Mouse (Mus musculus) Patski (cell line): Measurements from ENCODE around the gene Krtap3-1. TPM values are rescaled to one million over a fixed set of nuclear protein-coding genes. Genes with fewer than 3 reads are reported as not detected.

Source experiments
- ATAC-seq: fragments of 100-300 bp; one replicate; pipeline ENCODE4 v1.8.0; 2021
- CTCF ChIA-PET: fragments of 350-600 bp; sonication (Branson Sonifier 250); formaldehyde crosslinking; loops from one replicate; lab custom pipeline; 2022; ENCODE audit warnings: inconsistent platforms; lab: Charles Lee
- POLR2A ChIA-PET: fragments of 350-600 bp; sonication (Branson Sonifier 250); formaldehyde crosslinking; loops from one replicate; lab custom pipeline; 2022; ENCODE audit warnings: antibody characterized with exemption, inconsistent platforms; lab: Charles Lee
- DNase-seq: peaks from one replicate; pipeline ENCODE4 v3.0.0-alpha.2; 2011; ENCODE audit warnings: low read depth, low spot score
- H3K27me3 ChIP-seq: fragments of 371-371 bp; one replicate; pipeline ENCODE4 v1.5.1; 2021
- CTCF ChIP-seq: fragments of 100-300 bp; IDR thresholded peaks from one replicate; pipeline ENCODE4 v1.5.1; 2021
- in situ Hi-C: fragments of 300-500 bp; cut with MboI; formaldehyde crosslinking; loops from 3 replicates; pipeline ENCODE4 v1.11.1; 2018; ENCODE audit warnings: low pct_unique_long_range_greater_than_20kb, mixed read lengths
- polyA plus RNA-seq: library from polyadenylated mRNA; unstranded; gene quantifications from one replicate; pipeline ENCODE4 v1.2.3, GENCODE M21; 2021

Gene Krtap3-1
- polyA plus RNA-seq, 1 experiment from 2014 or later = not detected

- ChIA-PET CTCF (no interaction called here), POLR2A (no interaction called here)
- no peaks in the 10 kb centered on the region for H3K27me3 ChIP-seq
- ATAC-seq (no peak), DNase-seq (no peak)
- no peak for TF ChIP-seq CTCF
- in situ Hi-C loops = loop anchor here (10.0 kb wide), 1 partner anchor 184 kb away; no protein-coding TSS in a partner anchor
Observed at GRCm38 (mm10) chr11:99580636-99581035, 14.2 kb upstream of the Krtap3-1 start, which contains the start of gene Krtap1-5. TSS of gene Krtap1-5 (minus strand) at chr11:99581016.

- no peaks in the 10 kb centered on the region for H3K27me3 ChIP-seq
- in situ Hi-C loops = loop anchor here (5.0 to 10.0 kb wide), 4 partner anchors 107 to 591 kb away; partner anchors contain the start of gene Krt10
- DNase-seq (no peak), ATAC-seq (peak; percentile 91)
- POLR2A ChIA-PET = interaction anchor here (0.6 kb wide), 1 partner anchor 106 kb away, joined by 3 read pairs; no protein-coding TSS in a partner anchor
- CTCF ChIA-PET = interaction anchor here (0.7 to 2.1 kb wide), 11 partner anchors 8 to 724 kb away, joined by 3 to 6 read pairs (median 3); no protein-coding TSS in a partner anchor
- peak; percentile 95 for TF ChIP-seq CTCF
Observed at GRCm38 (mm10) chr11:99574106-99574505, 7.7 kb upstream of the Krtap3-1 start.

- in situ Hi-C loops = loop anchor here (5.0 to 10.0 kb wide), 4 partner anchors 106 to 592 kb away; partner anchors contain the start of gene Krt10
- peak; percentile 66 for DNase-seq
- POLR2A ChIA-PET = no interaction called here
- CTCF ChIA-PET = interaction anchor here (1.2 to 2.1 kb wide), 5 partner anchors 9 to 109 kb away, joined by 3 to 6 read pairs (median 6); no protein-coding TSS in a partner anchor
- no peak for TF ChIP-seq CTCF
- peak; percentile 38 for ATAC-seq
- H3K27me3 ChIP-seq = no peaks in the 10 kb centered on the region
Observed at GRCm38 (mm10) chr11:99573164-99573563, 6.7 kb upstream of the Krtap3-1 start.

- no peaks in the 10 kb centered on the region for H3K27me3 ChIP-seq
- POLR2A ChIA-PET = interaction anchor here (1.4 kb wide), 1 partner anchor 10 kb away, joined by 3 read pairs; no protein-coding TSS in a partner anchor
- in situ Hi-C loops = no loop called here
- ATAC-seq = no peak
- no peak for TF ChIP-seq CTCF
- DNase-seq = no peak
- CTCF ChIA-PET = interaction anchor here (0.8 to 1.5 kb wide), 3 partner anchors 9 to 46 kb away, joined by 3 read pairs; no protein-coding TSS in a partner anchor
Observed at GRCm38 (mm10) chr11:99562580-99562979, 3.9 kb downstream of the Krtap3-1 start.

- no peak for TF ChIP-seq CTCF
- no peak for DNase-seq
- in situ Hi-C loops = no loop called here
Observed at GRCm38 (mm10) chr11:99559366-99559765, 7.1 kb downstream of the Krtap3-1 start, which contains the start of gene Gm11939. TSS of gene Gm11939 (minus strand) at chr11:99559466.

GRCm38 (mm10) chr11:99557976-99558745, 8.3 kb downstream of the Krtap3-1 start:
- ChIA-PET CTCF (interaction anchor here (0.9 kb wide), 1 partner anchor 9 kb away, joined by 3 read pairs; the partner anchor contains the start of gene Krtap3-1), POLR2A (no interaction called here)
- no peaks in the 10 kb centered on the region for H3K27me3 ChIP-seq
- peak; percentile 74 for ATAC-seq
- no peak for DNase-seq
- in situ Hi-C loops = no loop called here
- no peak for TF ChIP-seq CTCF

More at GRCm38 (mm10) chr11:99559366-99559765, 7.1 kb downstream of the Krtap3-1 start, which contains the start of gene Gm11939:
- no peak for ATAC-seq
- ChIA-PET POLR2A (no interaction called here), CTCF (interaction anchor here (1.8 kb wide), 1 partner anchor 14 kb away, joined by 4 read pairs; no protein-coding TSS in a partner anchor)
- no peaks in the 10 kb centered on the region for H3K27me3 ChIP-seq

GRCm38 (mm10) chr11:99556753-99557152, 9.7 kb downstream of the Krtap3-1 start, which contains the start of gene Krtap3-2:
TSS of gene Krtap3-2 (minus strand) at chr11:99556853.
- CTCF ChIA-PET = no interaction called here
- no peak for TF ChIP-seq CTCF
- no peaks in the 10 kb centered on the region for H3K27me3 ChIP-seq
- DNase-seq (no peak), ATAC-seq (no peak)
- in situ Hi-C loops = no loop called here
- POLR2A ChIA-PET = no interaction called here

GRCm38 (mm10) chr11:99556195-99556594, 10.2 kb downstream of the Krtap3-1 start:
- TF ChIP-seq CTCF = no peak
- DNase-seq = no peak
- ATAC-seq = no peak
- ChIA-PET CTCF (no interaction called here), POLR2A (no interaction called here)
- no peaks in the 10 kb centered on the region for H3K27me3 ChIP-seq
- in situ Hi-C loops = no loop called here

- in situ Hi-C loops = no loop called here
- ChIA-PET CTCF (no interaction called here), POLR2A (no interaction called here)
- DNase-seq (no peak), ATAC-seq (no peak)
- no peak for TF ChIP-seq CTCF
- H3K27me3 ChIP-seq = no peaks in the 10 kb centered on the region
Observed at GRCm38 (mm10) chr11:99550765-99551164, 15.7 kb downstream of the Krtap3-1 start, which contains the start of gene Krtap3-3. TSS of gene Krtap3-3 (minus strand) at chr11:99550865.

GRCm38 (mm10) chr11:99547892-99548291, 18.5 kb downstream of the Krtap3-1 start:
- ChIA-PET CTCF (interaction anchor here (0.8 kb wide), 1 partner anchor 9 kb away, joined by 3 read pairs; no protein-coding TSS in a partner anchor), POLR2A (no interaction called here)
- H3K27me3 ChIP-seq = no peaks in the 10 kb centered on the region
- no peak for ATAC-seq
- in situ Hi-C loops = no loop called here
- no peak for DNase-seq
- no peak for TF ChIP-seq CTCF
